Mouse (Mus musculus) hindbrain, embryonic 15.5 days (tissue): ENCODE data around the gene Cyp19a1. TPM values are rescaled to one million over a fixed set of nuclear protein-coding genes. Genes with fewer than 3 reads are reported as not detected.

Source experiments
- ATAC-seq: fragments of 200-750 bp; cut with Nextera tagmentation; 2 replicates; pipeline ENCODE4 v1.8.0; 2017; ENCODE audit warnings: low read depth, moderate number of reproducible peaks, moderate TSS enrichment; ENCODE audit not compliant: low FRiP score
- H3K27ac ChIP-seq: fragments of 300-500 bp; sonication (generic); replicated peaks from 2 replicates; pipeline ENCODE4 v1.5.1; 2015; ENCODE audit warnings: mild to moderate bottlenecking, inconsistent platforms
- H3K27me3 ChIP-seq: fragments of 300-500 bp; sonication (generic); 2 replicates; pipeline ENCODE4 v1.6.1; 2015; ENCODE audit warnings: control low read depth, inconsistent platforms
- H3K36me3 ChIP-seq: fragments of 300-500 bp; sonication (generic); 2 replicates; pipeline ENCODE4 v1.6.1; 2015; ENCODE audit warnings: control low read depth, inconsistent platforms
- H3K4me1 ChIP-seq: fragments of 300-500 bp; sonication (generic); replicated peaks from 2 replicates; pipeline ENCODE4 v1.6.1; 2015; ENCODE audit warnings: control low read depth, inconsistent platforms
- H3K4me2 ChIP-seq: fragments of 300-500 bp; sonication (generic); 2 replicates; pipeline ENCODE4 v1.6.1; 2015; ENCODE audit warnings: moderate library complexity, mild to moderate bottlenecking, inconsistent platforms
- H3K4me3 ChIP-seq: fragments of 300-500 bp; sonication (generic); 2 replicates; pipeline ENCODE4 v1.5.1; 2015; ENCODE audit warnings: mild to moderate bottlenecking, inconsistent platforms
- H3K9ac ChIP-seq: fragments of 300-500 bp; sonication (generic); 2 replicates; pipeline ENCODE4 v1.6.1; 2015; ENCODE audit warnings: inconsistent platforms
- H3K9me3 ChIP-seq: fragments of 300-500 bp; sonication (generic); 2 replicates; pipeline ENCODE4 v1.6.1; 2016; ENCODE audit warnings: control low read depth, inconsistent platforms
- WGBS: fragments of 180-500 bp; shearing (Covaris S2); methylation state at CpG from one replicate; pipeline ENCODE4 v1.1.7; 2015; 5-methylcytosine and 5-hydroxymethylcytosine counted together
- polyA plus RNA-seq: library from polyadenylated mRNA; unstranded; fragments of >200 nt; fragmentation: Nextera tagmentation; extraction: Ambion mirVana; gene quantifications from 2 replicates; pipeline ENCODE4 v1.2.1, GENCODE M21; 2015

The Cyp19a1 gene
- 0.06 and 0.16 TPM in 2 replicates for polyA plus RNA-seq

DNA sequence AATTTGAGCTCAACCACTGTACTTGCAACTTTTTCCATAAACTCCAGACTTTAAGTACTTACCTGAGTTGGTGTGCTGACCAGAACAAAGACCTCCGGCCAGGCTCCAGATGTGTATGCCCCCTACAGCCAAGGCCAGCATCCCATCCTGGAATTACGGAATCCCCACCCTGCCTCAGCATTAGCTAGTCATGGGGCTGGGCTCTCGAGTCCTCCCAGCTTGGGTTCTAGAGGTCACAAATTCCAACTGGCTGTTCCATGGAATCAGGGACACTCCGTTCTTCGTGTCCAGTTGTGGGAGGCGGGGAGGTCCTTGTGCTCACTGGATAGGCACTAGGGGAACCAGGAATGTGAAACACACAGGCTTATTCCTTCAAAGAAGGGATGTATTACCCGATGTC, at the start of gene Cyp19a1:
Cyp19a1 (minus strand) TSS at position 101 of the 400 bp plus-strand sequence.
- Histone ChIP-seq H3K9me3 (no peaks in the 10 kb centered on the region), H3K4me1 (no peaks in the 10 kb centered on the region), H3K36me3 (no peaks in the 10 kb centered on the region), H3K9ac (no peak within 1 kb of the TSS), H3K27ac (no peak within 1 kb of the TSS), H3K4me3 (no peak within 1 kb of the TSS), H3K27me3 (no peaks in the 10 kb centered on the region), H3K4me2 (no peak within 1 kb of the TSS)
- WGBS: 88% methylated on average over 7 of the region's 7 CpGs
- ATAC-seq: no peak

DNA sequence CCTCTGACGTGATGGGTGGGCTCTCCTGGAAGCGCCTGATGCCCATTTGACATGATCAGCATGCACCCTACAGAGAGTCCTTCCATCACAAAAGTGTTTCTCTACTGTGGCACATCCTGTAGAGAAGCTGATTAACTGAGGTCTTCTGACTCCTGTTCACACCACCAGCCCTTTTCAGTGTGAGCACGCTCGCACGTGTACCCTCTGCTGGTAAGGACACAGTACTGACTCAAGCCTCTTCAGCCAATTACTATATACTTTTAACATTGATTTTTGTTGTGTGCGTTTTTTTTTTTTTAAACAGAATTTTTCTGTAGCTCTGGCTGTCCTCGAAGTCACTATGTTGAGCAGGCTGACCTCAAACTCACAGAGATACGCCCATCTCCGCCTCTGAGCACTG, 48.5 kb upstream of the Cyp19a1 start:
- no peaks in the 10 kb centered on the region for H3K9me3 ChIP-seq
- H3K9ac ChIP-seq: no peak overlapping the region
- H3K4me3 ChIP-seq: no peak overlapping the region
- no peaks in the 10 kb centered on the region for H3K27me3 ChIP-seq
- no peaks in the 10 kb centered on the region; the same call in 1 of the 2 replicates for H3K4me1 ChIP-seq
- WGBS: 78% methylated on average over 9 of the region's 9 CpGs
- no peak overlapping the region for H3K4me2 ChIP-seq
- ATAC-seq: no peak
- no peak overlapping the region for H3K27ac ChIP-seq
- H3K36me3 ChIP-seq: no peaks in the 10 kb centered on the region

- H3K9me3 ChIP-seq: no peaks in the 10 kb centered on the region
- 45% methylated on average over 2 of the region's 2 CpGs for WGBS
- no peaks in the 10 kb centered on the region for H3K4me1 ChIP-seq
- no peak overlapping the region for H3K9ac ChIP-seq
- no peak overlapping the region for H3K27ac ChIP-seq
- no peaks in the 10 kb centered on the region for H3K27me3 ChIP-seq
- ATAC-seq: no peak
- no peaks in the 10 kb centered on the region for H3K36me3 ChIP-seq
- H3K4me3 ChIP-seq: no peak overlapping the region
- no peak overlapping the region for H3K4me2 ChIP-seq
Measured at GRCm38 (mm10) chr9:54308751-54309358, 40.9 kb upstream of the Cyp19a1 start.

- 84% methylated on average over 1 of the region's 1 CpGs for WGBS
- Histone ChIP-seq H3K27ac (no peak overlapping the region), H3K9me3 (no peaks in the 10 kb centered on the region), H3K27me3 (no peaks in the 10 kb centered on the region), H3K4me1 (no peaks in the 10 kb centered on the region), H3K4me3 (no peak overlapping the region), H3K4me2 (no peak overlapping the region), H3K9ac (no peak overlapping the region), H3K36me3 (no peaks in the 10 kb centered on the region)
- ATAC-seq: no peak
Measured at GRCm38 (mm10) chr9:54308209-54308608, 40.3 kb upstream of the Cyp19a1 start.

- 82% methylated on average over 4 of the region's 4 CpGs for WGBS
- ATAC-seq: no peak
- Histone ChIP-seq H3K27ac (no peak overlapping the region), H3K4me2 (no peak overlapping the region), H3K36me3 (no peaks in the 10 kb centered on the region), H3K4me1 (no peaks in the 10 kb centered on the region), H3K27me3 (no peaks in the 10 kb centered on the region), H3K9me3 (no peaks in the 10 kb centered on the region), H3K4me3 (no peak overlapping the region), H3K9ac (no peak overlapping the region)
Measured at GRCm38 (mm10) chr9:54301255-54301654, 33.3 kb upstream of the Cyp19a1 start.

DNA sequence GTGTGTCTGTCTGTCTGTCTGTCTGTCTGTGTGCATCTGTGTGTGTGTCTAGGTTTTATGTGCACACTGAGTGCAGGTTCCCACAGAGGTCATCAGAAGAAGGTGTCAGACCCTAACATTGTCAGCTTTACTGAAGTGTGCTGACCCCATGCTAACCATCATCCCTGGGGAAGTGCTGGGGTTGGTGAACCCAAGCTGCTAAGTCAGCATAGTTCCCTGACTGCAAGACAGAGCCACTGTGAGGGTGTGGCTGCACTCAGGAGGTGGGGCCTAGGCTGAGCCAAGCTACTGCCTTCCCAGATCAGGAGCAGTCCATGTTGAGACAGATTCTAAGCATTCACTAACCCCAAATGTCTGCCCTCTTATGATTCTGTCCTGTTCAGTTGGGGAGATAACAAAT, 31.9 kb upstream of the Cyp19a1 start:
- no peak overlapping the region for H3K4me3 ChIP-seq
- no peaks in the 10 kb centered on the region for H3K4me1 ChIP-seq
- H3K27ac ChIP-seq: no peak overlapping the region
- H3K27me3 ChIP-seq: no peaks in the 10 kb centered on the region
- H3K9ac ChIP-seq: no peak overlapping the region
- no peak overlapping the region for H3K4me2 ChIP-seq
- H3K36me3 ChIP-seq: no peaks in the 10 kb centered on the region
- no peaks in the 10 kb centered on the region for H3K9me3 ChIP-seq
- no peak for ATAC-seq

GRCm38 (mm10) chr9:54299389-54299788, 31.5 kb upstream of the Cyp19a1 start:
- Histone ChIP-seq H3K27ac (no peak overlapping the region), H3K27me3 (no peaks in the 10 kb centered on the region), H3K9me3 (no peaks in the 10 kb centered on the region), H3K4me1 (no peaks in the 10 kb centered on the region), H3K4me2 (no peak overlapping the region), H3K4me3 (no peak overlapping the region), H3K9ac (no peak overlapping the region), H3K36me3 (no peaks in the 10 kb centered on the region)
- ATAC-seq: no peak
- WGBS: 90% methylated on average over 3 of the region's 3 CpGs

- no peak for ATAC-seq
- Histone ChIP-seq H3K27ac (no peak overlapping the region), H3K4me1 (peaks cover 9% of the 10 kb centered on the region), H3K36me3 (no peaks in the 10 kb centered on the region), H3K4me3 (no peak overlapping the region), H3K9ac (no peak overlapping the region), H3K27me3 (peaks cover 9% of the 10 kb centered on the region), H3K9me3 (no peaks in the 10 kb centered on the region), H3K4me2 (no peak overlapping the region)
- 54% methylated on average over 5 of the region's 5 CpGs for WGBS
Measured at GRCm38 (mm10) chr9:54287804-54288203, 19.9 kb upstream of the Cyp19a1 start.

DNA sequence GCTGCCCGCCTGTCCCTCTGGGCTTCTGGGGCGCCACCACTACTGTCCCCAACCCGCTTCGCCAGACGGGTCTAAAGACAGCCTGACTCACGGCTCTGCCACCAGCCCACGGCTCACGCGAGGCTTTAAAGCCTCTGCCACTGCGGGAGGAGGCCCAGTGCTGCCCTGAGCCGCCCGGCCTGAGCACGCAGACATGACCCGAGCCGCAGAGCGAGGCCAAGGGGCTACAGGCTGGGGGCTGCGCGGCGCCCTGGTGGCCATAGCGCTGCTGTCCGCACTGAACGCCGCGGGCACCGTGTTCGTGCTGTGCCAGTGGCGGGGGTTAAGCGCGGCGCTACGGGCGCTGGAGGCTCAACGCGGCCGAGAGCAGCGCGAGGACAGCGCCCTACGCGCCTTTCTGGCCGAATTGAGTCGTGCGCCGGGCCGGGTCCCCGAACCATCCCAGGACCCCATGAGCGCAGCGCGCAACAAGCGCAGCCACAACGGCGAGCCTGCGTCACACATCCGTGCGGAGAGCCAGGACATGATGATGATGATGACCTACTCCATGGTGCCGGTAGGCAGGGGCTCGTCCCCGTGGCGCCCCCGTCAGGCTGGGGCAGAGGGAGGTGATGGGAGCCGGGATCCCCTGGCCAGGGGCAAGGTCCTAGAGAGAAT, 18.5 kb upstream of the Cyp19a1 start, which contains the start of gene Gldn:
Gldn (plus strand) TSS at position 156 of the 657 bp plus-strand sequence.
- Histone ChIP-seq H3K9me3 (no peaks in the 10 kb centered on the region), H3K36me3 (no peaks in the 10 kb centered on the region)
- ATAC-seq: peak; percentile 56; the same call in 1 of the 2 replicates

DNA sequence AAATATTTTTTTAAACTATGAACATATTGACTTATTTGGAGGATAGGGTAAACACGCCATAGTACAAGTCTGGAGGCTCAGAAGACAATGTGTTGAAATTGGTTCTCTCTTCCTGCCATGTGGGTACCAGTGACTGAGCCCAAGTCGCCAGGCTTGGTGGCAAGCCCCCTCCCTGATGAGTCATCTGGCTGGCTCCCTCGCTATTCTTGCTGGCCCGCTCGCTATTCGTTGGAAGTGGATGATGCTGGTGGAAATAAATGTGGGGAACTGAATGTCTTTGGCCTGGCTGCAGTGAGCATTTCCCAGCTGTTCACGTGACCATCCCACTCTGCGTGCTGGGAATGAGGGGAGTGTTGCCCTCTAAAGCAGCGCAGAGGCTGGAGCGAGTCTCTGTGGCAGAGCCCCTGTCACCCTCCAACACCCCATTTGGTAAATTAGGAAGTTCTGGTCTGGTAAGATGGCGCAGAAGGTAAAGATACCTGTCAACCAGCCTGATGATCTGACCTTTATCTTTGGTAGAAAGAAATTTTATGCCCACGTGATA, 11.2 kb upstream of the Cyp19a1 start:
- no peak overlapping the region for H3K27ac ChIP-seq
- H3K4me3 ChIP-seq: no peak overlapping the region
- 89% methylated on average over 12 of the region's 12 CpGs for WGBS
- no peaks in the 10 kb centered on the region for H3K36me3 ChIP-seq
- ATAC-seq: no peak
- no peaks in the 10 kb centered on the region for H3K27me3 ChIP-seq
- no peaks in the 10 kb centered on the region for H3K4me1 ChIP-seq
- no peak overlapping the region for H3K4me2 ChIP-seq
- no peak overlapping the region for H3K9ac ChIP-seq
- H3K9me3 ChIP-seq: no peaks in the 10 kb centered on the region

More for the DNA sequence above, 18.5 kb upstream of the Cyp19a1 start, which contains the start of gene Gldn:
- Histone ChIP-seq H3K27ac (no peak within 1 kb of the TSS), H3K9ac (peak within 1 kb of the TSS; percentile 66), H3K4me1 (peaks cover 9% of the 10 kb centered on the region), H3K27me3 (peaks cover 9% of the 10 kb centered on the region), H3K4me2 (peak within 1 kb of the TSS; percentile 98), H3K4me3 (peak within 1 kb of the TSS; percentile 52)
- 3% methylated on average over 61 of the region's 61 CpGs for WGBS

DNA sequence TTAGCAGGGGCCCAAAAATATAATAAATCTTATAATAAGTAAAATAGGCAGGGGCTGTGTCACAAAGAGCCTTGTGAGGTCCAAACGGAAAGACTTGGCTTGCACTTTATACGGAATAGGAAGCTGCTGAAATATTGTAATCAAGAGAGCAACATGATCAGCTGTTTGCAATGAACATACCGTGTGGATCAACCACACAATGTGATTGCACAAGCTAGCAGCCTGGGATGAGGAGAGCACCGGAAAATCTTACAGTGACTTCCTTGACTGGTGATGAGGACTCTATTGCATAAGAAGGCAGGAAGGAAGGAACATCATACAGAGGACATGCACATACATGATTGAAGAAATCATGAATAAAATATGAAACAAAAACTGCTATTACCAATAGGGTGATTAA, 7.4 kb upstream of the Cyp19a1 start:
- Histone ChIP-seq H3K4me2 (no peak overlapping the region), H3K27ac (no peak overlapping the region), H3K4me3 (no peak overlapping the region), H3K9me3 (no peaks in the 10 kb centered on the region), H3K36me3 (no peaks in the 10 kb centered on the region), H3K27me3 (no peaks in the 10 kb centered on the region), H3K9ac (no peak overlapping the region), H3K4me1 (no peaks in the 10 kb centered on the region)
- ATAC-seq: no peak
- WGBS: 93% methylated on average over 4 of the region's 4 CpGs

DNA sequence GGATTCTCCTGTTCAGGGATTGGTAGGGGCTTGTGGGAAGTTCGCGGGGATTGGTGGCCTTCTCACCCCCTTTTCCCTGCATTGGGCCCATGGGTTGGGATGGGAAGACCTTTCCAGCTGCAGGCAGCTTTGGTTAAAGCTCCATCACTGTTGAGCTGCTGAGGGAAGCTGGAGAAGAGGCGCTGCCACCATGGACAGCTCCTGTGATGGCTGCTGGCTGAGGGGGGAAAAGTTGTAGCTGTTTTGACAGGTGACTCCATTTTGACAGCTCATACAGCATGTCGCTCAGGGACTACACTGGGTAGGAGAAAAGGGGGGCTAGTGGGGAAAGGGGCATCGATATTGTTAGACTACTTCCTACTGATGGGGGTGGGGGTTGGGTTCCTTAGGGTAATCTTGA, 3.0 kb upstream of the Cyp19a1 start:
- Histone ChIP-seq H3K4me1 (no peaks in the 10 kb centered on the region), H3K9me3 (no peaks in the 10 kb centered on the region), H3K9ac (no peak overlapping the region), H3K27ac (no peak overlapping the region), H3K4me2 (no peak overlapping the region), H3K27me3 (no peaks in the 10 kb centered on the region), H3K4me3 (no peak overlapping the region), H3K36me3 (no peaks in the 10 kb centered on the region)
- ATAC-seq: no peak
- WGBS: 47% methylated on average over 5 of the region's 5 CpGs
